Mouse (Mus musculus): ENCODE results near the gene Tnfrsf4.

Gene Tnfrsf4

GRCm38 (mm10) chr4:156028580-156028979 is 14.9 kb downstream of the Tnfrsf4 start:
- no peak for DNase-seq (ENCODE audit: low spot score)

DNA sequence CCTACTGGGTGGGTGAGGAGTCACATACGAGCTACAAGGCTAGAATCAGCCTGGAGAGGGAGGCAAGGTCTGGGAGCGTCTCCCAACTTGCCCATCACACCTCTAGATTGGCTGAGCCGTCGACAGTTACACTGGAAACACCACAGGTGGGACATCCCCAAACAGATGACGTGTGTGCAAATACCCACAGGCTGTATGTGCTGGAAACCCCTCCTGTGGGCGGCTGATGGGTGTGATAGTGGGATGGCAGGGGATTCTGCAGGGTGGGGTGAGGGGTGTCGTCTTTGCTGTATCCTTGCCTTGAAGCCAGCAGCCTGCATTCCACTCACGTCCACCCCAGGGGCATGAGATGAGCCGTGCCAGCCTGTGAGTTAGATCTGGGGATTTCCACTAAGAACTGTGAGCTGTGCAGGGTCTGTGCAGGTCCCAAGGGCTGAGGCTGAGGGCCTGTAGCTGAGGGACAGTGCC is 17.0 kb downstream of the Tnfrsf4 start:
- DNase-seq (ENCODE audit: low spot score) = no peak

DNA sequence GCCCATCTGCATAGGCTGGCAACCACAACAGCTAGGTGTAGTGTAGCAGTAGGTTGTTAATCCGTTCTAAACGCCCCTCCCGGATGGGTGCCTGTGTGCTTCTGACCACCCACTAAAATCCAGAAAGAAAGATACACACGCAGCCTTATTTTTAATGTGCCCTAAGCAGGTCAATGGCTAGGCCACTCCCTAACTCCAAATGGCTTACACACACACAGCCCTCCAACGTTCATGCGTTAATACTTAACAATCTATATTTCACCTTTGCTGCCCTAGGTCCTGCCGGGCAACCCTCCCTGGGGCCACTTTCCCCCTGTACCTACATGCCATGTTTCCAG is 17.6 kb downstream of the Tnfrsf4 start:
- DNase-seq (ENCODE audit: low spot score) = no peak

DNA sequence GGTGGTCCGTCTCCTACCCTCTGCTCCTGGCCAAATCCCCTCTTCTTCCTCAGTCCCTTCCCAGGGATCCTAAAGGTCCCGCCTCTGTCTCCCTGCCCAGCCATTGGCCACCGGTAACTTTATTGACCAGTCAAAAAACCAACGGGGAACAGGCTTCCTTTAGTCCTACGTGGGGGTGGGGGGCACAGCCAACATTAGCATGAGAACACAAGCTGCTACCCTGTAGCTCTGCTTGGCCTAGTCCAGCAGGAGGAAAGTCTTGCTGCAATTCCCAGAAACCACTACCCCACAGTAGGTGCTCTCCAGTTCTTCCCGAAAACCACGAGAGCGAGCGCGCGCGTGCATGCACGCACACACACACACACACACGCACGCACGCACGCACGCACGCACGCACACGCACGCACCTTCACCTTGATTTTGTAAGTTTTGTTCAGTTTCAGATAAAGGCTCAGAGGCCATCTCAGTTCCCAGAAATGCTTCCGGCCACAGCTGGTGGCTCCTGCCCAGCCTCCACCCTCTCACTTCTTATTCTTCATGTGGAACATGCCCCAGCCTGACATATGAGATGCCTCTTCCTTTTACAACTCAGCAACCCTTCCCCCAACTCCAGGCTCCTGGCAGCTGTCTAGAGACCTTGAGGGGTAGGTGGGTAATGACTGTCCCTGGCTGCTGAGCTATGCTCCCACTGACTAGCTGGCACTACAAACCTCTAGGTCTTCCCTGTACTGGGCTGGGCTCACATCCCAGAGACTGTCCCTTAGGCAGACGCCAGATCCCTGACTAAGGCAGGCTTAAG is 18.1 kb downstream of the Tnfrsf4 start:
- DNase-seq (ENCODE audit: low spot score) = peak; percentile 79

DNA sequence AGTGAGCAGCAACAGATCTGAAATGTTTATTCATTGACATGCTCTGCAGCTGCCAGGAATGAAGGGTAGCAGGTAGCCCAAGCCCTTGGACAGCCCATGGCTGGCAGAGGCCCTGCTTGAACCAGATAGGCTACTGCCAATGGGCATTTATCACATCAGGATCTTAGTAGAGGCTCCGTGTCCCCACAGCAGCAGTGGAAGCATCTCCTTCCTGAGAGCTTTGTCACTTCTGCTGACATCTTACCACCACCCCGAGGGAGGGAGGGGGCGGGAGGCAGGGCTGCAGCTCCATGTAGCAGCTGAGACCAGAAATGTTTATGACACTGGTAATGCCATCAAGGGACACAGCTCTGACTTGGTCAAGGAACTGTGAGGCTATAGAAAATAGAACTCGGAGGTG is 19.2 kb downstream of the Tnfrsf4 start:
- no peak for DNase-seq (ENCODE audit: low spot score)

- DNase-seq (ENCODE audit: low spot score) = no peak
Observed at GRCm38 (mm10) chr4:156033476-156034119, 20.0 kb downstream of the Tnfrsf4 start.

- no peak for DNase-seq (ENCODE audit: low spot score)
Observed at GRCm38 (mm10) chr4:156034301-156034700, 20.7 kb downstream of the Tnfrsf4 start.

GRCm38 (mm10) chr4:156034901-156035300 is 21.3 kb downstream of the Tnfrsf4 start:
- DNase-seq (ENCODE audit: low spot score) = no peak

DNA sequence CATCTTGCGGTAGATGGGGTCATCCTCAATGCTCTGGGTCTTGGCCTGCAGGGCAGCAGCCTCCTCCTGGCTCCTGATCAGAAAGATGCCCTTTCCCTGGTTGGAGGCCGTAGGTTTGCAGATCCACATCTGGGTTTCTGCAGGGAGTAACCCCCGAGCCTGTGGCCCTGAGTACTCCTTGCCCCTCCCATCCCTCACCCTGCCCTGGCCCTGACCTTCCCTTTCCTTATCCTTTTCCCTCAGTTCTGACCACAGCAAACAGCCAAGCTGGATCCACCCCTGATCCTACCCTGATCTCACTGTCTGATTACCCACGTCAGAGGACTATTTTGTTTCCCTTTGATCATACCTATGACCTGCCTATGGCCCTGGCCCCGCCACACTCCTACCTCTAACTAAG is 31.1 kb downstream of the Tnfrsf4 start:
- DNase-seq (ENCODE audit: low spot score) = peak; percentile 72

DNA sequence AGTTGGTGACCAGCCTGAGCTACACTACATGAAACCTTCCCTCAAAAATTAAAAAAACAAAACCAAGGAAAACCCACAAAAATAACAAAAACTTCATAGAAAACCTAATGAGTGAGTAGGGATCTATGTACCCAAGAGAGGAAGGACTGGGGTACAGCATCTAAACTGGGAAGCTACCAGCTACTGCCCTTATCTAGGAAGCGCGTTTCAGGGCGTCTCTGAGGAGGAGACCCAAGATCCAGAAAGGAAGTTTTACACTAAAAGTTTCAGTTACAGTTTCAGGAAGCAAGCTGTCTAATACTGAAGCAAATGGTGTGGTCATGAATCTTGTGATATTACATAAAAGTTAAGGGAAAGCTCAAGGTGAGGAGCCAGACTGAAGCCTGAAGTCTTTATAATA is 36.1 kb downstream of the Tnfrsf4 start:
- no peak for DNase-seq (ENCODE audit: low spot score)

- DNase-seq (ENCODE audit: low spot score) = peak; percentile 80
Observed at GRCm38 (mm10) chr4:156050391-156050980, 36.8 kb downstream of the Tnfrsf4 start.

DNA sequence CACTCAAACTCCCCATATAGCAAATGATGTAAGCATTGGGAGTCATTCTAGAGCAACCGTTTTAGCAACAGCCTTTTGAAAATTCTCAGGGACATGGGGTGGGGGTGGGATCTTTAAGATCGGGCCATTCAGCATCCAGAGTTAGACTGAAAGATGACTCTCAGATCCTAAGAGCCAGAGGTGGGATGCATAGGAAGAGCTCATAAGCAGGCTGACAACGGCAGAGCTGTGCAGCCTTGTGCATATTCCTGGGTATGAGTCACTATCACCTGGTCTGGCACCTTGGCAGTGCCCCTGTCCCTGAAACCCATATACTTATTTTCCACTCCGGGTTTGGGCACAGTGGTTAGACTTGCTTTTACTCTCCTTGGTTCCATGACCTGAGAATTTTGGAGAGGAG is 39.5 kb downstream of the Tnfrsf4 start:
- DNase-seq (ENCODE audit: low spot score) = no peak

- DNase-seq (ENCODE audit: low spot score) = no peak
Observed at GRCm38 (mm10) chr4:156054130-156054529, 40.5 kb downstream of the Tnfrsf4 start.

GRCm38 (mm10) chr4:156054606-156055005 is 41.0 kb downstream of the Tnfrsf4 start:
- DNase-seq (ENCODE audit: low spot score) = no peak

DNA sequence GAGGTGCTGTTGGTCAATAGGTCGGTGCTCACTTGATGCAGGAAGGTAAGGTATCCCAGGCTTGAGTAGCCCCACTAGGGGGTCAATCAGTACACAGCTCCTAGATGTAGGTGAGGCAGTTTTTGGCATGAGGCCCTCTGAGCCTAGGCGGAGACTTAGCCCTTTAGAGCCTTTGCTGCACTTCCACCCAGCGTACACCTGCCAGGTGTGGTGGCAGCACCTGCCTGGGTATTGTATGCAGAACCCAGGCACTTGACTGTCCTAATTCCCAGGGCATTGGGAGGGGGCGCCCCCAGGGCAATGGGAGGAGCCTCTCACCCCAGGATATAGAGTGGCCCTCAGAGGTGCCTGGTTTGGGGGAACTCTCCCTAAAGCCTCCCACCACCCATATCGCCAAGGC is 41.5 kb downstream of the Tnfrsf4 start:
- DNase-seq (ENCODE audit: low spot score) = no peak

DNA sequence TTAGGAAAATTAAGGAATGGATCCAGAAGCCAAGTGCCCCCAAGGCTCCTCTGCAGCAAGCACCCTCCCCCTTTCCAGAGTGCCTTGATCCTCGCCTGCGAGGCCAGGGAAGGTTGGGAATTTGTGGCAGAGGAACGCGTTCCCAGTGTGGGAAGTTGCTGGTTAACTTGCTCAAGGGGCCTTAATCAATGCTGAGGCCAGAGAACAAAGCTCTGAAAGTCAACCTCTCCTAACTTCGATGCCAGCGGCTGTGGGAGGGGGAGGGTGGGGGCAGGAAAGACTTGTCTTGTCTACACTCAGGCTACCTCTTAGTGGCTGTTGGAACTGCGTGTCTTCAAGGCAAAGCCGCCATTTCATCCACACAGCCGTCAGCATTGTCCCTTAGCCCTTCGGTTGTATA is 44.1 kb downstream of the Tnfrsf4 start:
- DNase-seq (ENCODE audit: low spot score) = no peak

GRCm38 (mm10) chr4:156058826-156059225 is 45.2 kb downstream of the Tnfrsf4 start:
- DNase-seq (ENCODE audit: low spot score) = no peak

DNA sequence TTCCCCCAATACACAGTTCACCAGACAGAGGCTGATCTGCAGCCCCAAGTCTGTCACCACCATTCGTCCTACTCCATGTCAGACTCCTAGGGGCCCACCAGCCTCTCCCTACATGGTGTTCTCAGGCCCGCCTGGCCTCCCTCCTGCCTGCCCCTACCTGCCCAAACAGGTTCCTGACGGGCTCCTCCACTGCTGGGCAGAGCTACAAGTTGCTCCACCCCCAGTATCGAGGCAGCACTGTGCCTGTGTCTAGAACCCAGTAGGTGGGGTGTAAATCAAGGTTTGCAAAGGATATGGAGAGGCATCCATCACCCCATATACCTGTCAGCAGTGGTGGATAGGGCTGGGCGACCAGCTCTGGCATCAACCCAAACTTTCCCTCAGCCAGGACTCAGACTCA is 45.6 kb downstream of the Tnfrsf4 start, which contains the start of gene Ttll10:
Gene Ttll10 (minus strand): TSS at position 154 of the 400 bp plus-strand sequence.
- DNase-seq (ENCODE audit: low spot score) = no peak

GRCm38 (mm10) chr4:156059713-156060112 is 46.1 kb downstream of the Tnfrsf4 start:
- peak; percentile 63 for DNase-seq (ENCODE audit: low spot score)

- DNase-seq (ENCODE audit: low spot score) = no peak
Observed at GRCm38 (mm10) chr4:156063861-156064509, 50.3 kb downstream of the Tnfrsf4 start.

GRCm38 (mm10) chr4:156064510-156064897 is 50.9 kb downstream of the Tnfrsf4 start:
- DNase-seq (ENCODE audit: low spot score) = no peak

- no peak for DNase-seq (ENCODE audit: low spot score)
Observed at GRCm38 (mm10) chr4:156065156-156065894, 51.7 kb downstream of the Tnfrsf4 start.

Data from ovary, adult 18-20 months (tissue).